Mouse (Mus musculus) forelimb bud, embryonic 11.5 days (tissue): Measurements from ENCODE around the gene 4632433K11Rik.
A peak's percentile ranks its signal among the peaks of the same experiment; 100 is the strongest.

Source experiments
- DNase-seq: peaks from one replicate; pipeline ENCODE4 v3.0.0-alpha.2; 2012; ENCODE audit warnings: low read depth, low spot score

4632433K11Rik gene

GRCm38 (mm10) chr7:5020000-5020681 lies 13.8 kb upstream of the 4632433K11Rik start, which contains the start of the genes Zfp865 and Ccdc106:
TSS of gene Zfp865 (plus strand) at chr7:5020376.
TSS of gene Ccdc106 (plus strand) at chr7:5020553.
- peak; percentile 99 for DNase-seq

DNA sequence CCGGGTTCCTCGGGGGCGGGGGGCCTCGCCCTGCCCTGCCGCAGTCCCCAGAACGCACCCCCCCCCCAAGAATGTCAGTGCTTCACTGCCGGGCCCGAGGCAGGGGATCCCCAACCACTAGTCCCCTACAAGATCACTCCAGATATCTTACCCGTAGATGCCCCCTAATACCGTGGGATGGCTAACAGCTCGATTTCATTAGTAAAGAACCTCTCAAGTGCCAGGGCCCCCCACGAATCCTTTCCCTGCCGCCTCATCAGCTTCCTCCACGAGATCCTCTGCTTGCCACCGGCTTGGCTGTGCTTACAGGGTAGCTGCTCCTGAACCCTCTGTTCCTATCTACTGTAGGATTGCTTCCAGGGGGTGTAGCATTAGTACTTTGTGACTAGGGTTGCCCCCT lies 13.2 kb upstream of the 4632433K11Rik start:
- no peak for DNase-seq

GRCm38 (mm10) chr7:5021197-5021596 lies 12.7 kb upstream of the 4632433K11Rik start:
- DNase-seq, result no peak

DNA sequence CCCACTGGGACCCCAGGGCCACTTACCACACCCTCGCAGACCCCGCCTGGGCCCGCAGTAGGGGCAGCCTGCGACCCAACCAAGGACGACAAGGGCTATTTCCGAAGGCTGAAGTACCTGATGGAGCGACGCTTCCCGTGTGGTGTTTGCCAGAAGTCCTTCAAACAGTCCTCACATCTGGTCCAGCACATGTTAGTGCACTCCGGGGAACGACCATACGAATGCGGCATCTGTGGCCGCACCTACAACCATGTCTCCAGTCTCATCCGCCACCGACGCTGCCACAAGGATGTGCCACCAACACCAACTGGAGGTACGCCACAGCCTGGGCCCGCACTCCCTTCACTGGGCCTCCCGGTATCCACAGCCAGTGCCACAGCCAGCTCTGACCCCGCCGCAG lies 4.4 kb upstream of the 4632433K11Rik start:
- DNase-seq, result no peak

DNA sequence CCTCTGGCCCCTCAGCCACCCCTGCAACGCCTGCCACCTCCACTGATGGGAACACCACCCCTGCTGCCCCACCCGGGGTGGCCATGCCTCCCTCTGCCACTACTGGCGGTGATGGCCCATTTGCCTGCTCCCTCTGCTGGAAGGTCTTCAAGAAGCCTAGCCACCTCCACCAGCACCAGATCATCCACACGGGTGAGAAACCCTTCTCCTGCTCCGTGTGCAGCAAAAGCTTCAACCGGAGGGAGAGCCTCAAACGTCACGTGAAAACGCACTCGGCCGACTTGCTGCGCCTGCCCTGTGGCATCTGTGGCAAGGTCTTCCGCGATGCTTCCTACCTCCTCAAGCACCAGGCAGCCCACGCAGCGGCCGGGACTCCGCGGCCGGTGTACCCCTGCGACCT lies 4.0 kb upstream of the 4632433K11Rik start:
- no peak for DNase-seq

DNA sequence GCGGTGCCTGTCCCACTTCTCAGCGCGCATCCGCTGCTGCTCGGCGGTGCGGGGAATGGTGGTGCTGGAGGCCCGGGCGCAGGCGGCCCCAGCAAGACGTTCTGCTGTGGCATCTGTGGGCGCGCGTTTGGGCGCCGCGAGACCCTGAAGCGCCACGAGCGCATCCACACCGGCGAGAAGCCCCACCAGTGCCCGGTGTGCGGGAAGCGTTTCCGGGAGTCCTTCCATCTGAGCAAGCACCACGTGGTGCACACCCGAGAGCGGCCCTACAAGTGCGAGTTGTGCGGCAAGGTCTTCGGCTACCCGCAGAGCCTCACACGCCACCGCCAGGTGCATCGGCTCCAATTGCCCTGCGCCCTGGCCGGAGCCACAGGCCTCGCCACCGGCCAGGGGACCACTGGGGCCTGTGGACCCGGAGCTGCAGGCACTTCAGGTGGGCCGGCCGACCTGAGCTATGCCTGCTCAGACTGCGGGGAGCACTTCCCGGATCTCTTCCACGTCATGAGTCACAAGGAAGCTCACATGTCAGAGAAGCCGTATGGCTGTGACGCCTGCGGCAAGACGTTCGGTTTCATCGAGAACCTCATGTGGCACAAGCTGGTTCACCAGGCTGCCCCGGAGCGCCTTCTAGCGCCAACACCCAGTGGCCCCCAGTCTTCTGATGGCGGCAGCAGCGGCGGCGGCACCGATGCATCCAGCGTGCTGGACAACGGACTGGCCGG lies 3.2 kb upstream of the 4632433K11Rik start:
- no peak for DNase-seq

DNA sequence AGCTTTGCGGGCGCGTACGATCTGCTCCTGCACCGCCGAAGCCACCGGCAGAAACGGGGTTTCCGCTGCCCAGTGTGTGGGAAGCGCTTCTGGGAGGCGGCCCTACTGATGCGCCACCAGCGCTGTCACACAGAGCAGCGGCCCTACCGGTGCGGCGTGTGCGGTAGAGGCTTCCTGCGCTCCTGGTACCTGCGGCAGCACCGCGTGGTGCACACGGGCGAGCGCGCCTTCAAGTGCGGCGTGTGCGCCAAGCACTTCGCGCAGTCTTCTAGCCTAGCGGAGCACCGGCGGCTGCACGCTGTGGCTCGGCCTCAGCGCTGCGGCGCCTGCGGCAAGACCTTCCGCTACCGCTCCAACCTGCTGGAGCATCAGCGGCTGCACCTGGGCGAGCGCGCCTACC lies 2.4 kb upstream of the 4632433K11Rik start:
- DNase-seq, result no peak

DNA sequence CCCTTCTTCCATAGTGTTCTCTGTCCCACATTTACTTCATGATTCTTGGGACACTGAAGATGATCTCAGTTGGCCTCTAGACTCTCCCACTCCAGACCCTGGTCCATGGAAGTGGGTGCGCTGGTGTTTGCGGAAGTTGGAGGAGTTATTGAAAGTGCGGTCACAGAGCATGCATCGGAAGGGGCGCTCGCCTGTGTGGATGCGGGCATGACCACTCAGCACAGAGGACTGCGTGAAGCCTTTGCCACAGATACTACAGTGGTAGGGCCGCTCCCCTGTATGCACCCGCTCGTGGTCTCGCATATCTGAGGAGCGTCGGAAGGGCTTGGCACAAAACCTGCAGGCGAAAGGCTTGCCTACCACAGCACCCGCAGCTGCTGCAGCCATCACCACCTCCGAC lies 1.7 kb downstream of the 4632433K11Rik start:
- DNase-seq, result no peak

- DNase-seq, result no peak
Observed at GRCm38 (mm10) chr7:5036136-5036535, 2.2 kb downstream of the 4632433K11Rik start.

- DNase-seq, result no peak
Observed at GRCm38 (mm10) chr7:5037026-5037425, 3.1 kb downstream of the 4632433K11Rik start.

DNA sequence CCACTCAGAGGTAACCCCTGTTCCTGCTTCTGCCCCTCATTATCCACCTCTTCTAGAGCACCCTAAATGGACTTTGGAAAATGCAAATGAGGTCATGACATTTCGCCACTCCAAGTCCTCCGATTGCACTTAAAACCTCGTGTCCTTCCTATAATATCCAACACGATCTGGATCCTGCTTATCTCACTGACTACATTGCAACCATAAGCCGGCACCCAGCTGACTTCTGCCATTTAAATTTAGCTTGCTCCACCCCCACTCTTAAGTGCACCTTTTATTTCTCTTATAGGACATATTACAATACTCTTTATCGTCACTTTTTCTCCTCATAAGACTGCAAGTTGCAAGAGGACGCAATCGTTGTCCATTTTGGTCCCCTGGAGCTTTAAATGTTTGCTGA lies 3.5 kb downstream of the 4632433K11Rik start:
- no peak for DNase-seq

DNA sequence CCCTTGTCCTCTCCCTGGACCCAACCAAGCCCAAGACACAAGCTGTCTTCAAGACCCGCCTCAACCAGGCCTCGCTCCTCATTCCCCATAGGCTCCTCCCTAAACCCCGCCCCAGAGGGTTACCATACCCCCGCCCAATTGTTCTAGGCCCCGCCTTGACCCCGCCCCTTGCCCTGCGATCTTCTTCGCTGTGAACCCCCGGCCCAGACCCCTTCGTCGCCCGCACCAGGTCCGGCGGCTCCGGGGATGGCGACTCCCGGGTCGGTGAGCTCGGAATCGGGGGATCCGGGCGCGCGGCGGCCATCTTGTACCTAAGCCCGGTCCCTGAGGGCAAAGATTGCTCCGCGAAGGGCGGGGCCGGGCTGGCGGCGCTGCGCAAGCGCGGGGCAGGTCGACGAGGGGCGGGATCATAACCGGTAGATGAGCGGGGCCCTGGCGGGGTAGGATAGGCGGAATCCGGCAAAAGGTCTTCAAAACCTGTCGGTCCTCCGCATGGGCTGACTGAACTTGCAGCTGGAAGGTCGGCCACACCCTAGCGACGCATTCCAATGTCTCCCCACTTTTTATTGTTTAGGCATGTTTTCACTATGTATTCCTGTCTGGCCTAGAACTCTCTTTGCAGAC lies 4.3 kb downstream of the 4632433K11Rik start, which contains the start of gene Zfp784:
Zfp784 (minus strand) TSS at position 338 of the 624 bp plus-strand sequence.
- peak; percentile 86 for DNase-seq

DNA sequence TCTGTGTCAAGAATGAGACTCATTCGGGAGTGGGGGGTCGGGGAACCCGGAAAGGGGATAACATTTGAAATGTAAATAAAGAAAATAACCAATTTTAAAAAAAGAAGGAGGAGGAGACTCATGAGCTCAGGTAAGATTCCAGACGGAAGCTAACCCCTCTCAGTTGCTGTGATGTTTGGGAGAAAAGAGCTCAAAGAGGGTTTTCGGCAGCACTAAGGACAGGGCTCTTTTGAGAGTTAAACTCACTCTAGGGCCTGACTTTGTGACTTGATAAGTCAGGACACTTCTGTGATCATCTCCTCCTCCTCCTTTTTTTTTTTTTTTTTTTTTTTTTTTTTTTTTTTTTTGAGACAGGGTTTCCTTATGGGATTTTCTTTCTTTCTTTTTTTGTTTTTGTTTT lies 5.0 kb downstream of the 4632433K11Rik start:
- no peak for DNase-seq

GRCm38 (mm10) chr7:5044981-5045380 lies 11.1 kb downstream of the 4632433K11Rik start:
- DNase-seq, result no peak

GRCm38 (mm10) chr7:5046112-5046511 lies 12.2 kb downstream of the 4632433K11Rik start:
- no peak for DNase-seq

DNA sequence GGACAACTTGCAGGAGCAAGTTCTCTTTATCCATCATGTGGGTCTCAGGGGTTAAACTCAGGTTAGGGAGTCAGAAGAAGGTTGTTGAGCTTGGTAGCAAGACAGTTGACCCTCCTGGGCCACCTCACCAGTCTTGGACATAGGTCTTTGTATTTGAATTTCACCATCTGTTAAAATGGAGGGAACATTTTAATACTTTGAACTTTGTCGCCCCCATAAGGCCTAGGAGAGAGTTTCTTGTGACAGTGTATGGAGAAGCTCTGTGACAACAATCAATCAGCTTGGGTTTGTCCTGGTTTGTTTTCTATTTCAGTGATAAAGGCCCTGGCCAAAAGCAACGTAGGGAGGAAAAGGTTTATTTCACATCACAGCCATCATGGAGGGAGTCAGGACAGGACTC lies 13.4 kb downstream of the 4632433K11Rik start:
- no peak for DNase-seq

- peak; percentile 84 for DNase-seq
Observed at GRCm38 (mm10) chr7:5051193-5052192, 17.6 kb downstream of the 4632433K11Rik start, which contains the start of gene Zfp580. TSS of gene Zfp580 (plus strand) at chr7:5051538.

GRCm38 (mm10) chr7:5052438-5052837 lies 18.5 kb downstream of the 4632433K11Rik start:
- DNase-seq, result no peak

- no peak for DNase-seq
Observed at GRCm38 (mm10) chr7:5052931-5053343, 19.0 kb downstream of the 4632433K11Rik start.

GRCm38 (mm10) chr7:5053456-5054179 lies 19.7 kb downstream of the 4632433K11Rik start:
- no peak for DNase-seq
